Mouse (Mus musculus): Measurements from ENCODE around the gene Rpap1.
A peak's percentile ranks its signal among the peaks of the same experiment; 100 is the strongest.
"Not testable (repeated sequence)": the region's sequence is repeated elsewhere in the genome, so short reads cannot be mapped to it uniquely, and the experiment has no call there.

Gene Rpap1

GRCm38 (mm10) chr2:119741581-119742411 is 45.5 kb downstream of the Rpap1 start, which contains the start of gene Itpka:
Itpka (plus strand) TSS chr2:119742337.
- peak; percentile 43 for DNase-seq (ENCODE audit: low read depth, low spot score)

DNA sequence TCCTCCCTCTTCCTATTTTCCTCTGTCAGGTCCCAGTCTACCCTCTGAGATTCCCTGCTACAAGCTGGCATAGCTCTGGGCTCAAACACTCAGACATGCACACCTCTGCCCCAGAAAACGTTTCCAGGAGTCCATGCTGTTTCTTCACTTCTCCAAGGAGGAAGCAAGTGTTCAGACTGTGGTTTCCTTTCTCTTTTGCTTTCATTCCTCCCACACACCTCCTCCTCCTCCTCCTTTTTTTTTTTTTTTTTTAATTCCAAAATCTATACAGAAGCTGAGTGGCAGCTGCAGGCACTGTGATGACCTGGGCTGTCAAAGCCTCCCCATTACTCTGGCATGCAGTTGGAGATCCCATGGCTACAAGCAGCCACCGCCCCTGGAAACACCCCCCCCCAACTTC is 46.8 kb downstream of the Rpap1 start:
- no peak for DNase-seq (ENCODE audit: low read depth, low spot score)

DNA sequence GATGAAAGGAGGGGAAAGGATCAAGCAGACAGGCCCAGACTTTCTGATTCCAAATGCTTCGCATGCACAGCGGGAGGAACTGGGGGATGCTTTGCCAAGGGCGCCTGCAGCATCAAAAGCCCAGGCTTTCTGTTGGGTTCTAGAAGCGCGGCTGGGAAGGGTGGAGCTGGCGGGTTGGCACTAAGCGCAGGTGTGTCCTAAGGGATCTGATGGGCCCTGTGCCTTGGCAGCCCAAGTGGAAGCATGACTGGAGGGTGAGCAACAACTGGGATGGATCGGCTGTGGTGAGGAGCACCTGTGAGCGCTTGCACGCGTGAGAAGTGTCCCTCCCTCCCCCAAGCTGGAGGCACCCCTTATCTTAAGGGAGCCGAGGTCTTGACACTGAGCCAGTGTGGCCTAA is 50.2 kb downstream of the Rpap1 start:
- DNase-seq (ENCODE audit: low read depth, low spot score) = no peak

- DNase-seq (ENCODE audit: low read depth, low spot score) = no peak
Observed at GRCm38 (mm10) chr2:119730735-119731134, 56.6 kb downstream of the Rpap1 start.

DNA sequence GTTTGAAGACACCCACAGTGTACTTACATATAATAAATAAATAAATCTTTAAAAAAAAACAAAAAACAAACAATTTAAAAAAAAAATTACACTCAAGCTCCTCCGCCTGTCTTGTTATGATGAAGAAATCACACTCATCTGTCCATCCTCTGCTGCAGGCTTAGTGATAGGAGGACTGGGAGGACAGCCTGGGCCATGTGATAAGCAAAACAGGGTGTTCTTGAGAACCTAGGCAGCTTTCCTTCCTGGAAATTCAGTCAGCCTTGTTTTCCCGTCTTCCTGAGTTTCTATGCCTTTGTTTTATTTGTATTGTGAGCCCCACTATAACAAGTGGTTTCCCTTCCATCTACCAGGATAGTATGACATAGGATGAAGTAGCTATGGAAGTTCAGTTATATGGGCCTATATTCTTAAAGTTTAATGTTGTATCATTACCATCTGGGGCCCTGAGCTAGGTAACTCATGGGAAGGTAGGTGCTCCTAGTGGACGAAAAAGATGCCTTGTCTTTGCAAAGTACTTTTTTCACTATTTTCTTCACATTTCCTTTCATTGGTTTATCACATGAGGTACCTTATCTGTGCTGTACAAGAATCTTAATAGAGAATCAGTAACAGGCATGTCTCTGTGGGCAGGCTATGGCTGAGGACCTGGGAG is 59.4 kb downstream of the Rpap1 start:
- DNase-seq (ENCODE audit: low read depth, low spot score) = no peak

DNA sequence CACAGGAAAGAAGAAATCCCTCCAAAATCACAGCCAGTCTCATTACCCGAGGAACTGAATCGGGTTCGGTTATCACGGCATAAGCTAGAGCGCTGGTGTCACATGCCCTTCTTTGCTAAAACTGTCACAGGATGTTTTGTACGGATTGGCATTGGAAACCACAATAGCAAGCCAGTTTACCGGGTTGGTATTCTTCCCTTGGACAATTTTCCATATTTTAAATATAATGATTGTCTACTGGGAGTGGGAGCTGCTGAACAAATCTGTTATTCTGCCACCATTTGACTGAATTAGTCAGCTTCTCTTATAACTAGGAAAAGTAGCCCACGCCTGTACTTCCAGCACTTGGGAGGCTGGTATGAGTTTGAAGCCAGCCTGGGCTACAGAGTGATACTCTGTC is 66.3 kb downstream of the Rpap1 start:
- no peak for DNase-seq (ENCODE audit: low read depth, low spot score)

DNA sequence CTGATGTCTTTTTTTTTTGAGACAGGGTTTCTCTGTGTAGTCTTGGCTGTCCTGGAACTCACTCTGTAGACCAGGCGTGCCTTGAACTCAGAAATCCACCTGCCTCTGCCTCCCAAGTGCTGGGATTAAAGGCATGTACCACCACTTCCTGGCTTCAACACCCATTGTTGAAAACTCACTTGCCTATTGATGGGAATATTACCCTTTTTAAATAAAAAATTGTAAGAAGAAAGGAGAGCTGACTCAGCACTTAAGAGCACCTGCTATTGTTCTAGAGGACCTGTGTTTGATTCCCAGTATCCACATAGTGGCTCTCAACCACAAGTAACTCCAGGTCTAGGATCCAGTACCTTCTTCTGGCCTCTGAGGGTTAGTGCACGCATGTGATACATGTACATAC is 71.5 kb downstream of the Rpap1 start:
- DNase-seq (ENCODE audit: low read depth, low spot score) = not testable (repeated sequence)

Measured in retina, postnatal 7 days (tissue).